Mouse (Mus musculus) fat pad, adult 2 months (tissue): ENCODE data around the gene Il17ra.

Experiments
- DNase-seq: peaks from one replicate; pipeline ENCODE4 v3.0.0-alpha.2; 2011; ENCODE audit warnings: low read depth, low spot score; ENCODE audit errors: extremely low read depth

The Il17ra gene

DNA sequence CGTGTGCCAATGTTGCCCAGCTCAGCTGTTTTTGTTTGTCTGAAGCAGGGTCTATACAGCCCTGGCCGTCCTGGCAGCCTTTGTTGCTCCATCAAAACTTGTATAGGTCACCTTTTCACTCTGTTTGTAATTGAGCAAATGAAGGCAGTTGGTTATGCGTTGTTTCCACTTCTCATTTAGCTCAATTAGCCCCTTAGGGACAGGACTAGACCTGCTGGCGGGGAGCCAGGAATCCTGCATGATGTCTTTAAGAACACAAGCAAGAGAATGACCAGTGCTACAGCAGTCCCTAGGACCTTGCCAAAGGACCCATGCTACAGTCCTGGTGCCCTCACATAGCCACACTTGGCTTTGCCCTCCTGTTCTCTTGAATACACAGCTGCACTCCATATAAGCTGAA is 42.5 kb downstream of the Il17ra start:
- no peak for DNase-seq

DNA sequence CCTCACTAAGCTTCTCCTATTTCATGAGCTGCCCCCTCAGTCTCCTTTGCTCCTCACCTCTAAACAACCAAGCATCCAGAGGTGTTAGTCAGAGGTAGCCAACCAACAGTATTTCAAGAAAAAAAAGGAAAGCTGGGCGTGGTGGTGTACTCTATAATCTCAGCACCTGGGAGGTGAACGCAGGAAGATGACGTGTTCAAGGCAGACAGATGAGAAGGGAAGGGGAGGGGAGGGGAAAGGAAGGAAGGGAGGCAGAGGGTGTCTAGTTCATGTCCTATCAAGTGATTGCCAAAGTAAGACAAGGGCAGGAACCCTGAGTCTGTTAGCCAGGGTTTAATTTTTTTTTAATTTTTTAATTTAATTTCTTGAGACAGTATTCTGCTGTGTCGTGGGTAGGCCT is 45.6 kb downstream of the Il17ra start:
- DNase-seq: no peak

DNA sequence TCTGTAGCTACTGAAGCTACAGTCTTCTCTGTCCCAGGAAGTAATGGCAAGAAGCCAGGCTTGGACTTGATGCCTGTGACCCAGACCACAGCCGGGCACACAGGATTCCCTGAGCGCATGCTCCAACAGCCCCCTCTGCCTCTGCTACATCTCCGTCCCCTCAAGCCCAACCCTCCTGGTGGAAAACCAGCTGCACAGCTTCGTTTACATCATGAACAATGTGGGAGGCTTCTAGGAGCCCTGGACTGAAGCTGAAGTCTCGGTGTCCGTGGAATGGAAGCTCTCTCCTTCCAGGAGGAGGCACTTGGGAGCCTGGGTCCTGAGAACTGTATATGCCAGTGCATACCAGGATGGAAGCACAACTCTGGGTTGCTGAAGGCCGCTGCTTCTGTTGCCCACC is 46.9 kb downstream of the Il17ra start:
- no peak for DNase-seq

DNA sequence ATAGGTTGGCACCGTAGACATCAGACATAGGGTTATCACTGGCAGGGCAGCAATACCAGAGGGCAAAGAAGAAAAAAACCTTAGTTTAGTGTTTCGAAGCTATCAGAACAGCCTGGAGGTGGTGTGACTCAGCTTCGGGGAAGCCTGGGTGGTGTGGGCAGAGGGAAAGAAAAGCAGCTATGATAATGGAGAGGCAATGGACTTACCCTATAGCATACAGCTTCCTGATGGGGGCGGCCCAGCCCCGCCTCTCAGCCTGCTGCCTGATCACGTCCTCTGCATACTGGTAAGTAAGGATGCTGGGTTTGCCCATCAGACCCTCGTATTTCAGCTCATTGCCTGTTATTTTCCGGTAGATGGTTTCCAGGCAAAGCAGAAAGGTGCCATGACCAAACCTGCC is 47.4 kb downstream of the Il17ra start:
- no peak for DNase-seq

DNA sequence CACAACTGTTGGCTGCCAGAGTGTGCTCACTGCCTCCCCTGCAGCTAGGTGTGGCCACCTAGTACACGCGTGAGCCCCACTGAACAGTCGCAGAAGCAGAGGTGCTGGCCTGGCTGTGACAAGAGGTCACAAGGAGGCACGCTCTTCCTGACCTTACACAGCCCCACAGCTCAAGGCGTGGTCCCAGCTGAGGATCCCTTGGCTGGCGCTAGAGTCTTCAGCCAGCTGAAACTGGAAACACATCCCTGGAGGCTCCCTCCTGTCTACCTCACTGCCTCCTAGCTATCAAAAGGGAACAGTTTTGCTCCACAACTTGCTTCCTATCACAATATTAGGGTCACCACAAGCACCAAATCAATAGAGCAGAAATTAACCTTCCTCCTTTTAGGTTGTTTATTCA is 48.2 kb downstream of the Il17ra start:
- no peak for DNase-seq

DNA sequence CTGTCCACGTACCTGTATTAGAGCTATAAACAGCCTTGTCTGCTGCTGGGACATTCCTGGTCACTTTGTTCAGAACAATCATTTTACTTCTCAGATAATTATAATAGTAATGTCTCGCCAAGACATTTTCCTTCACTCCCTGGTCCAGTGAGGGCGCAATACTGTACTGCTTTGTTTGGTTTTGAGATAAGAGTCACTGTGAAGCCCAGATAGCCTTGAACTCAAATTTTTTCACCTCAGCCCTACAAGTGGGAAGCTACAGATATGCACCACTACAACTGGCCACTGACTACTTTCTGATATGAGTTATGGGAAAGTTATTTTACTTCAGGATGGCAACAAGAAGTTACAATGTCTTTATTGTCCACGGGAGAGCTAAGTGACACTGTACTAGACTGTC is 53.4 kb downstream of the Il17ra start:
- DNase-seq: no peak

DNA sequence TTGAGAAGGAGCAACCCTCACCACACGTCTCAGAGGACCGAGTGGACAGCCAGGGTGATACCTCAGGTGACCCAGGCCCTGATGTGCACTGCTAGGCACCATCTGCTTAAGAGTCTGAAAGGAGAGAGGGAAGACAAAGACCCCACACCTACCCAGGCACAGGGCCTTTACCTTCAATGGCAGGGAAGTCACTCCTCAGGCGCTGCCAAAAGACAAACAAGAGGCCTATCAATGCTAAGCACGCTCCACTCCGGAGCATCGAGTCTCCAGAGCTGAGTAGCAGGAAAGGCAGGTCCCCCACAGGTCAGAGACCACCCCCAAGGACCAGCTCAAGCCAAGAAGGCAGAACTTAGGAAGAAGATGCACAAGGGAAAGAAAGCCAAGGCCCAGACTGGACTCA is 53.8 kb downstream of the Il17ra start:
- no peak for DNase-seq

DNA sequence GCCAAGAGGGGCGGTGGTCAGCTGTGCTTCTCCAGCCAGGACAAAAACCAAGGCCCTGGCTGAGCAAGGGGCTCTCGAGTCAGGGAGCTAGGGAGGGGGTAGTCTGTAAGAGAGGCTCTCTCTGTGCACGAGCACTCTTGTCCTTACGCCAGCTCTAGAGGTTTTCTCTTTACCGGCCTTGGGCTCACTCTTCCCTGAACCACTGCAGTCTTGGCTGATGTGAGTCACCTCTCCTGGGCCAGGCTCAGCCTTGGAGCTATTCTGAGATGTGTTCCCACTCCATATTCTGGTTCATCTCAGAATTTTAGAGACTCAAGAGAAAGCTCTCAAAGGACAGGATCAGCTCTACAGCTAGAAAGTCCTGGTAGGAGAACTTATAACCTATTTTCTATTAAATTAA is 54.3 kb downstream of the Il17ra start:
- no peak for DNase-seq

DNA sequence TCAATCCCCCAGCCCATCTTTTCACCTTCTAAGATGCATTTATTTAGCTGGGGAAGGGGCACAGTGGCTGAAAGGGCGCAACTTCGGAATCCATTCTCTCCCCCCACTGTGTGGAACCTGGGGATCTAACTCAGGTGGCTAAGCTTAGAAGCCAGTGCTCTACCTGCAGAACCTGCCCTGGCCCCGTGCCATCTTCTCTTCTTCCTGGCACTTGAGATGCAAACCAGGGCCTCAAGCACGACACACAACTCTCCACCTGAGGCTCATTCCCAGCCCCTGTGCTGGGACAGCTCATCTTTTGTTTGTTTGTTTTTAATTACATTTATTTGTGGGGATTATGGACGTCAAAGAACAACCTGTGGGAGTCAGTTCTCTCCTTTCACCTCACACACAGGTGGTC is 56.6 kb downstream of the Il17ra start:
- DNase-seq: no peak

DNA sequence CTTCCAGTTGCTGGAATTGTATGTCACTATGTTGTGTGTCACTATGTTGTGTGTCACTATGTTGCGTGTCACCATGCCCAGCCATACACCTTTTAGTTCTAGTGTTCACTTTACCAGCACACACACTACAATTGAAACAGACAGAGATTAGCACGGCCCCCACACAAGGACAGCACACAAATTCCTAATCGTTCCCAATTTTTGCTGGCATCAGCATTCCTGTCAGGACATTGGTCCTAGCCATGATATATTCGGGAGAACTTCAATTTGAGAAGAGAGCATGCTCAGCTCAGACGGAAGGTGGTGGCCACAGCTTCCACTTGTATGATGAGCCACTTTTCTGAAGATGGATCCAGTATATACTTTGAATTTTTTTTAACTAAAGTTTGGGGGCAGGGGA is 61.7 kb downstream of the Il17ra start:
- no peak for DNase-seq

DNA sequence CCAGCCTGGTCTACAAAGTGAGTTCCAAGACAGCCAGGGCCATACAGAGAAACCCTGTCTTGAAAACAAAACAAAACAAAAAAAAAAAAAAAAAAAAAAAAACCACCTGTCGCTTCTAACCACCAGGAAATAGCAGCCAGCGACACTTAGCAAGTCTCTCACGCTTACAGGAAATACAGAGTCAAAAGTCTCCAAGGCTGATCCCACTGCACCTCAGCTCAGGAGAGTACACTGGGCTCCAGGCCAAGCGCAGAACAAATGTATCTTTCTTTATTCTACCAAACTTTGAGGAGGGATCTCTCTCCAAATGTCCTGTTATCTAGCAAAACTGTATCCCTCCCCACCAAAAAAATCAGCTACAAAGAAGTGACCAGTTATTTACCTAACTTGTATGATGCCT is 66.1 kb downstream of the Il17ra start:
- no peak for DNase-seq

DNA sequence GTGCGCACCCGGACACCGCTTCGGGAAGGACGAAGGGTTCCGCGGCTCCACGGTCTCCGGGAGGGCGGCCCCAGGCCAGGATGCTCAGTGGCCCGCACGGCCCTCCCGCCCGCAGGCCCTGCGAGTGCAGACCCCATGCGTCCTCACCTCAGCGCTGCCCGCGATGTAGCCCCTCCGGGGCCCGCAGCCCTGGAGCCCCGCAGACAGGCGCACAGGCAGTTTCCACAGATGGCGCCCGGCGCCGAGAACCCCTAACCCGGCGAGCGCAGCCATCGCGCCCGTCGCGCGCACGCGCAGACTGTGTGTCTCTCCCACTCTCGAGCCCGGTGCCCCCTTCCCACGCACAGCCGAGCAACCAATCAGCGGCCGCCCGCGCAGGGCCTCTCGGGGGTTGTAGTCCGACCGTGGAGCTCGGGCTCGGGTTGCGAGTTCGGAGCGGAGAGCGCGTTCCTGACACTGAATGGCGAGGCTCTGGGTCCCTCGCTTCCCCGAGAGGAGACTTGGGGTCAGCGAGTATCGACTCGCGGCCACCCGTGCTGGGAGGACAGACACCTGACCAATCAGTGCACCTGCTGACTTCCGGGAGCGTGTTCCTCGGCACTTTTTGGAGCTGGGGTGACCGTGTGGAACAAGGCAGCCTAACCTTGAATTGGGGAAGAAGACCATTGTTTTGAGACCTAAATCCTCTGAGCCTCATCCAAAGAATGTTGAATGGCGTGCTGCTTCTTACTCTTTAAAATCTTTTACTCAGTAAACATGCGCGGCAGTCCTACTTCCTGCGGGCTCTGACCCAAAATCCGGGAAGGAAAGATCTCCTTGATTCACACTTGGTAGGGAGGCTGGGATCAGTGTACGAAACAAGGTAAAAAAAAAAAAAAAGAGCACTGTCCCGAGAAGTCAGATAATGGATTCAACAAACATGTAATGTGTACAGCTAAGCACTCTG is 68.2 kb downstream of the Il17ra start, which contains the start of gene Hdhd5:
Gene Hdhd5 (minus strand): TSS at position 300 of the 946 bp plus-strand sequence.
- no peak for DNase-seq

DNA sequence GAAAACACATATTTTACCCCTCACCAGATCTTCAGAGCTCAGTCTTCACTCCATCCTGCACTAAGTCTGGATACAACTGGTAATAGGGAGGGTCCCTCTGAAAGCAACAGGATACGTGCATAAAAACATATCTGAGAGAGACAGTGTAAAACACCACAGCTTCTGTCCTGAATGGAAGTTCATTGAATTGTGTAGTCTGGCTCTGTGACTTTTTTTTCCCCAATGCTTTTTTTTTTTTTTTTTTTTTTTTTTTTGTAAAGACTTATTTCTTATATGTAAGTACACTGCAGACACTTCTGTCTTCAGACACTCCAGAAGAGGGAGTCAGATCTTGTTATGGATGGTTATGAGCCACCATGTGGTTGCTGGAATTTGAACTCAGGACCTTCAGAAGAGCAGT is 69.5 kb downstream of the Il17ra start:
- no peak for DNase-seq

DNA sequence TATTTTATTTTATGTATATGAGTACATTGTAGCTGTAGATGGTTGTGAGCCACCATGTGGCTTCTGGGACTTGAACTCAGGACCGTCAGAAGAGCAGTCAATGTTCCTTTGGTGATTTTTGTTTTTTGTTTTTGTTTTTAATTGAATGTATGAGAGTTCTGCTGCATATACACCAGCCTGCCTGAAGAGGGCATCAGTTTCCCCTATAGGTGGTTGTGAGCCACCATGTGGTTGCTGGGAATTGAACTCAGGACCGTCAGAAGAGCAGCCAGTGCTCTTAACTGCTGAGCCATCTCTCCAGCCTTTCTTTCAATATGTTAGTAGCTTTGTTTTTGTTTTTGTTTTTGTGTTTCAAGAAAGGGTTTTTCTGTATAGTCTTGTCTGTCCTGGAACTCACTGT is 73.3 kb downstream of the Il17ra start:
- DNase-seq: no peak
